Mouse (Mus musculus): Measurements from ENCODE around the gene Disp3. TPM values are rescaled to one million over a fixed set of nuclear protein-coding genes. Genes with fewer than 3 reads are reported as not detected.

Gene Disp3
- polyA plus RNA-seq (2016; fragmentation: Nextera tagmentation; extraction: Ambion mirVana): 0.28 and 0.59 TPM in 2 replicates

DNA sequence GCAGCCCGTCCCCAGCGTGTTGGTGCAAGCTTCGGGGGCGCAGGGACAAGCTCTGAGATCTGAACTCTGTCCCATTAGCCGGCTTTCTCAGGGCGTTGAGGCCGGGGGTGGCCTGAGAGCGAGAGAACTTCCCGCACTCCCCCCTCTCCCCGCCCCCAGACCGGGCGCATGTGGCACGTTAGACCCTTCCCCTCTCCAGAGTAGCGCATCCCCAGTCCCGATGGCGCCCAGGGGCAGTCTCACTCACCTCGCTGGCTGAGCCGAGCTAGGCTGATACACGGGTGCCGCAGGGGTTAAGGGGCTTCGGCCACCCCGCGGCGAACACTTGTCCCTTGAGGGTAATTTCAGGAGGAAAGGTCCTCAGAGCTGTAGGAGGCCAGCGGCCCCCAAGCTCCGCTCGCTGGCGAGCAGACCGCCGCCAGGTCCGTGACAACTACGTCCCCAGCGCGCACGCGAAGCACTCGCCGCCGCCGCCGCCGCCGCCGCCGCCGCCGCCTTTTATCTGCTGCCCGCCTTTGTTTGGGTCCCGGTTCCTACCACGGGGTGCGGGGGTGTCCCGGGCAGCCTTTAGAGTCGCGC lies at the start of gene Disp3:
Gene Disp3, minus strand, starts transcription at position 490 of the 579 bp plus-strand sequence.
- Histone ChIP-seq H3K9ac (replicated peaks) (peak within 1 kb of the TSS; percentile 34; the same call in 1 of the 2 replicates), H3K4me2 (peak within 1 kb of the TSS; percentile 72), H3K9me3 (no peaks in the 10 kb centered on the region), H3K27ac (no peak within 1 kb of the TSS), H3K4me1 (replicated peaks) (peaks cover 13% of the 10 kb centered on the region; the same call in 1 of the 2 replicates), H3K27me3 (peaks cover 53% of the 10 kb centered on the region), H3K36me3 (no peaks in the 10 kb centered on the region), H3K4me3 (replicated peaks) (peak within 1 kb of the TSS; percentile 45)
- WGBS: under 1% methylated on average over 42 of the region's 54 CpGs
- no peak for ATAC-seq (ENCODE audit: insufficient number of reproducible peaks, insufficient read depth, low FRiP score, low TSS enrichment, low read depth)

DNA sequence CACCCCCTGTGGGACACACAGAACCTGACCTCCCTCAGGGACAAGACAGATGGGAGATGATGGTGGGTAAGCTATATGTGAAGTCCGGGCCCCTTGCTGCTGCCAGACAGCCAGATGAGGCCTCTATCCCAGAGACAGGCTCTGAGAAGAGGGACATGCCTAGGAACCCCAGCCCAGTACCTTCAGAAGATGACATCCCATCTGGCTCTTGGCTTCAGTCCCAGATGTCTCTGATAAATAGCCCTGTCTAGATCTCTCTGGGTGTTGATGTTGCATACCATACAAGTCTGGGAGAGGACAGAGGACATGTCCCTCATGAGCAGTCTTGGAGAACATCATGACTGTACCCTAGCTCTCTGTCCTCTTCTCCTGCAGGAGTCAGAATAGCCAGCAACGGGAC lies 42.5 kb upstream of the Disp3 start:
- Histone ChIP-seq H3K4me1 (replicated peaks) (peaks cover 25% of the 10 kb centered on the region), H3K27ac (no peak overlapping the region), H3K36me3 (no peaks in the 10 kb centered on the region), H3K4me2 (no peak overlapping the region), H3K27me3 (no peaks in the 10 kb centered on the region), H3K4me3 (replicated peaks) (no peak overlapping the region), H3K9me3 (no peaks in the 10 kb centered on the region), H3K9ac (replicated peaks) (no peak overlapping the region)
- no peak for ATAC-seq (ENCODE audit: insufficient number of reproducible peaks, insufficient read depth, low FRiP score, low TSS enrichment, low read depth)
- WGBS: 77% methylated on average over 2 of the region's 2 CpGs

DNA sequence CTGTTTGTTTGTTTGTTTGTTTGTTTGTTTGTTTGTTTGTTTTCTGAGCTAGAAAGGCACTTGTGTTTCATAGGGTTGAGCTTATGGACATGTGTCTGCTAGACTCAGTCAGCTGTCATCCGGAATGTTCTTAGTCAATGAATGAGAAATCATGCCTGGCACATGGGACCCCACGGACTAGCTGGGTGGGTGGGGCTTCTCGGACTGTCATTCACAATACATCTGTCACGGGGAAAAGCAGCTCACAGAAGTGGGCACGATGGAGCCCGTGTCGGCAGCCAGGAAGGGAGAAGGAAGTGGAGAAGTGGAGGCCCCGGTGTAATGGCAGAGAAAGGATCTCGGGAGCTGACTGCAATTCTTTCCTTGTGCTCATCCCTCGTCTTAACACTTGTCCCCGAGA lies 41.7 kb upstream of the Disp3 start:
- Histone ChIP-seq H3K27me3 (0 out of 2 replicates have a peak, but pooled peaks cover 2% of the 10 kb centered on the region), H3K4me1 (replicated peaks) (peaks cover 26% of the 10 kb centered on the region), H3K9ac (replicated peaks) (no peak overlapping the region), H3K4me3 (replicated peaks) (no peak overlapping the region), H3K4me2 (no peak overlapping the region), H3K27ac (no peak overlapping the region), H3K9me3 (no peaks in the 10 kb centered on the region), H3K36me3 (no peaks in the 10 kb centered on the region)
- 62% methylated on average over 11 of the region's 11 CpGs for WGBS
- ATAC-seq (ENCODE audit: insufficient number of reproducible peaks, insufficient read depth, low FRiP score, low TSS enrichment, low read depth): no peak

DNA sequence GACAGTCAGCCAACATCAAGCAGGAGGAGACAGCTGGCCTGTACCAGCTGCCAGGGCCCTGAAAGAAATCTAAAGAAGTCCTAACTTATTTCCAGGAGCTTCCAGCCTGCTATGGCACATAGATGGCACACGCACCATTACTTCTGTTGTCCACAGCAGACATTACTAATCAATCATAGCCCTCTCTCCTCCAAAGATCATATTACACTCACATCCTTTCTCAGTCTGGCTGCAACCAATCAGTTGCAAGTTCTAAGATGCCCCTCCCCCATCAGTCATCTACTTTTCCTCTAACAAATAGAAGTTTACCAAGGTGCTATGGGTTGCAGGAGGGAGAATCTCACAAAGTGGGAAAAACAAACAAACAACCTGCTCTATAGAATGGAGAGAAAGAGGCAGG lies 40.5 kb upstream of the Disp3 start:
- Histone ChIP-seq H3K9me3 (no peaks in the 10 kb centered on the region), H3K4me1 (replicated peaks) (peaks cover 25% of the 10 kb centered on the region), H3K4me3 (replicated peaks) (no peak overlapping the region), H3K9ac (replicated peaks) (no peak overlapping the region), H3K27me3 (peaks cover 7% of the 10 kb centered on the region; the same call in 1 of the 2 replicates), H3K27ac (no peak overlapping the region), H3K4me2 (no peak overlapping the region), H3K36me3 (no peaks in the 10 kb centered on the region)
- ATAC-seq (ENCODE audit: insufficient number of reproducible peaks, insufficient read depth, low FRiP score, low TSS enrichment, low read depth): no peak
- WGBS: 79% methylated on average over 1 of the region's 1 CpGs

DNA sequence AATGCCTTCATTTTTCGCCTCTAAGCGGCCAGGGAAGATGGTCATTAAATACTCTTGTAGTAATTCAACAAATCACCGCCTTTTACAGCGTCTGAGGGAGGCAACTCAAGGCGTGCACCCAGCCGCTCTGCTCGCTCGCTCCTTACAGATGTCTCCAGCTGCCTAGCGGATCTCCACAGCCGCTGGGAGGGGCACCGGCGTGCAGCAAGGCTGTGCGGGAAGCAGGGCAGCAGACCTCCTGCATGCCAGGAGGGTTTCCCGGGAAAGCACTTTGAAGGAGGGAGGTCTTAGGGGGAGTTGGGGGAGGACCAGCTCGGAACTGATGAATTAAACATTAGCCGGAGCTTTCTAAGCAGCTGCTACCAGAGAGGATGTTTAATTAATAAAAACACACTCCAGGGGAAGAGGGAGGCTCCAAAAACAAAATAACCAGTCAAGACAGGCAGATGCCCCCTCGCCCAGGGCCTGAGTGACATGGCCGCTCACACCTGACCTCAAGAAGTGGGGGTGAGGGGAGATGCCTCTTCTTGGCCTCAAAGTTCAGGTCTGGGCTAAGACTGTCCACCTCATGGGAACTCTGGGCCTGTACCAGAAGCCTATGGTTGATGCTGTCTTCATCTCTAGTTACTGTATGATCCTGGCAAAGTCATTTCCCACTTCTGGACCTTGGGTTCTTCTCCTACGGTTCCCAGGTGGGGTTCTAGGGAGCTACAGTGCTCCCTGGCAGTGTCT lies 39.7 kb upstream of the Disp3 start:
- Histone ChIP-seq H3K27me3 (peaks cover 10% of the 10 kb centered on the region; the same call in 1 of the 2 replicates), H3K27ac (no peak overlapping the region), H3K4me1 (replicated peaks) (peaks cover 30% of the 10 kb centered on the region), H3K4me3 (replicated peaks) (peak overlapping the region; percentile 18; the same call in 1 of the 2 replicates), H3K36me3 (no peaks in the 10 kb centered on the region), H3K4me2 (peak overlapping the region; percentile 36), H3K9ac (replicated peaks) (no peak overlapping the region), H3K9me3 (no peaks in the 10 kb centered on the region)
- ATAC-seq (ENCODE audit: insufficient number of reproducible peaks, insufficient read depth, low FRiP score, low TSS enrichment, low read depth): no peak; the same call in 1 of the 2 replicates
- WGBS: 11% methylated on average over 19 of the region's 19 CpGs

DNA sequence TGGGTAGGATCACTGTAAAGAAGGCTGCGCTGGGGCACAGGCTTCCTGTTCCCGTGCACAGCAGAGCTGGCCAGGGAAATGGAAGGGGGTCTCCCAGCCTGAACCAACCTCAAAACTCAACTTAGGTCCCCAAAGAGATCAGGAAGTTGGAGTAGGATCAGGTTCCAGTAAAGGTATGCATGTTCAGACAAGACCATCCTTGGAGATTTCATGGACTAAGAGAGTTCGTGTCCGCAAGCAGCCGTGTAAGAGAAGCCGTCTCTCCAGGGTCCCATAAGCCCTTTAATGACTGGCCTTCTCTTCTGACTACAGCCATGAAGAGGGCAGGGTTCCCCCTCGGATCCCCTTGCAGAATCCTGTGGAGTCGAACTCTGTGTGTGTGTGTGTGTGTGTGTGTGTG lies 39.0 kb upstream of the Disp3 start:
- Histone ChIP-seq H3K4me3 (replicated peaks) (0 out of 2 replicates have a peak overlapping the region, but pooled peaks have one; percentile 18), H3K27me3 (peaks cover 12% of the 10 kb centered on the region; the same call in 1 of the 2 replicates), H3K9me3 (no peaks in the 10 kb centered on the region), H3K9ac (replicated peaks) (no peak overlapping the region), H3K27ac (no peak overlapping the region), H3K36me3 (no peaks in the 10 kb centered on the region), H3K4me1 (replicated peaks) (peaks cover 34% of the 10 kb centered on the region), H3K4me2 (peak overlapping the region; percentile 36)
- ATAC-seq (ENCODE audit: insufficient number of reproducible peaks, insufficient read depth, low FRiP score, low TSS enrichment, low read depth): no peak
- WGBS: 30% methylated on average over 8 of the region's 8 CpGs

DNA sequence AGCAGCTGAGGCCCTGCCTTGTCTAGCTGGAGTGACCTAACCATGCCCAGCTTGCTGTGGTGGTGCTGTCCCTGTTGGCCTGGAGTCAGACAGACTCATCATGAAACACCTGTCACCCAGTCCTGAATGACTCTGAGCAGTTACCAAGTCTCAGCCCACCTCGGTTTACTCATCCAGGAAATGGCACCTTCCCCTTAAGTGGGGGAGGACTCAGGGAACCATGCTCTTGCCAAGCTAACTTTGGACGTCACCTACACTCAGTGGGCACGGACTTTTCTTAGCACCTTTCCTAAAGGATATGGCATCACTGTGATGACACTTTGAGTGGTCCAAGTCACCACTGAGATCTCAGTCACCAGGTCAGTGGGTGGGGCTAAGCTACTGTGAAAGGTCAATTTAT lies 38.2 kb upstream of the Disp3 start:
- no peak for ATAC-seq (ENCODE audit: insufficient number of reproducible peaks, insufficient read depth, low FRiP score, low TSS enrichment, low read depth)
- Histone ChIP-seq H3K9me3 (no peaks in the 10 kb centered on the region), H3K4me3 (replicated peaks) (no peak overlapping the region), H3K4me1 (replicated peaks) (peaks cover 34% of the 10 kb centered on the region), H3K36me3 (no peaks in the 10 kb centered on the region), H3K27me3 (peaks cover 21% of the 10 kb centered on the region; the same call in 1 of the 2 replicates), H3K9ac (replicated peaks) (no peak overlapping the region), H3K4me2 (no peak overlapping the region), H3K27ac (no peak overlapping the region)
- WGBS: 85% methylated on average over 3 of the region's 3 CpGs

DNA sequence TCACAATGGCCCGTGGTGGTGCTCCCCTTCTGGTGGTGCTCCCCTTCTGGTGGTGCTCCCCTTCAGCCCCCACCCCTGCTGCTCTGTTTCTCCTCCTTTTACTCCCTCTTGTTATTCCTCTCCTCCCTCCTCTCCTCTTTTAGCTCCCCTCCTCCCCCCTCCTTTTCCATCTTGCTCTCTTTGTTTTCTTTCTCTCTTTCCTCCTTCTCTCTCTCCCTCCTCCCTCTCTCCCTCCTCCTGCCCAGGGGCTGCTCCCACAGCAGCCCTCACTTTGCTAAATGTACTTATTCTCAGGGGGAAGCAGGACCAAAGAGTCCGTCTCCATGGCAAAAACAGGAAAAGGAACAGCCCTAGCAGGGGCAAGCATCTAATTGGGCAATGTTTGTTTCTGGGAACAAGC lies 37.3 kb upstream of the Disp3 start:
- H3K4me3 ChIP-seq (replicated peaks): no peak overlapping the region
- peaks cover 30% of the 10 kb centered on the region; the same call in 1 of the 2 replicates for H3K27me3 ChIP-seq
- H3K9me3 ChIP-seq: no peaks in the 10 kb centered on the region
- ATAC-seq (ENCODE audit: insufficient number of reproducible peaks, insufficient read depth, low FRiP score, low TSS enrichment, low read depth): no peak
- no peak overlapping the region for H3K27ac ChIP-seq
- 17% methylated on average over 2 of the region's 2 CpGs for WGBS
- peaks cover 34% of the 10 kb centered on the region for H3K4me1 ChIP-seq (replicated peaks)
- no peak overlapping the region for H3K9ac ChIP-seq (replicated peaks)
- H3K36me3 ChIP-seq: no peaks in the 10 kb centered on the region
- H3K4me2 ChIP-seq: no peak overlapping the region

DNA sequence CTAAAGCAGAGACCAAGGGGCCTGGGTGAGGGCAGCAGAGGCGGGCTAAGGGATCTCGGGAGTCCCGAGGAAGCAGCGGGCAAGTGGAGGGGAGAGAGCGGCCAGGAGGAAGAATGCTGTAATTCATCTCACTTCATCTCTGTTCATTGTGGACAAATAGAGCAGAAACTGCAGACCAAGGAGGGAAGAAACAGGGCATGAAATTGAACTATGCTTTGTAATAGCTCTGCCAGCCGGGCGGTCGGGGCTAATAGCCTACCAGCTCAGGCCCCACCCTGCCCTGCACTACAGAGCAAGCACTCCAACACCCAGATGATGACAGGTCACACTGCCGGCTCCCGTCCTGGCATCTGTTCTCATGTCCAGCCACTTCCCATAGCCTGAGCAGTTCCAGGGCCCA lies 34.4 kb upstream of the Disp3 start:
- no peak for ATAC-seq (ENCODE audit: insufficient number of reproducible peaks, insufficient read depth, low FRiP score, low TSS enrichment, low read depth)
- H3K4me1 ChIP-seq (replicated peaks): peaks cover 27% of the 10 kb centered on the region
- peaks cover 33% of the 10 kb centered on the region; the same call in 1 of the 2 replicates for H3K27me3 ChIP-seq
- H3K4me2 ChIP-seq: no peak overlapping the region
- H3K9me3 ChIP-seq: no peaks in the 10 kb centered on the region
- no peak overlapping the region for H3K4me3 ChIP-seq (replicated peaks)
- no peak overlapping the region for H3K9ac ChIP-seq (replicated peaks)
- WGBS: 26% methylated on average over 10 of the region's 10 CpGs
- no peaks in the 10 kb centered on the region for H3K36me3 ChIP-seq
- no peak overlapping the region for H3K27ac ChIP-seq

DNA sequence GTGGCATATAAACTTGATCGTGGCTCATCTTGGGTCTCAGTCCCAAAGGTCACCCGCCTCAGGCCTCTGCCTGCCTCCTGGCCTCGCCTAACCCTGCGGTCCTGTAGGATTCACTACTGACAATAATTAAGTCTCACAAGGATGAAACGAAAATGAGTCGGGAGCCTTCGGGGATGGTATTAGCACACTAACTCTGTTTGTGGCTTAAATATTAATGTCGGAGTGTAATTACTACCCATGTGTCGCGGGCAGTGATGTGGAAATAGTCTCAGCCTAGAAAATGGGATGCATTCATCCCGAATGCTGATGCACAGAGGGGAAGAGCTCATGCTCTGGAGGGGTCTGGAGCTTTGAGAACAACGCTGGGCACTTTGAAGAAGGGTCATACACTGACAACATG lies 31.6 kb upstream of the Disp3 start:
- H3K9ac ChIP-seq (replicated peaks): no peak overlapping the region
- H3K4me1 ChIP-seq (replicated peaks): peaks cover 13% of the 10 kb centered on the region; the same call in 1 of the 2 replicates
- H3K27me3 ChIP-seq: peaks cover 43% of the 10 kb centered on the region; the same call in 1 of the 2 replicates
- no peak overlapping the region for H3K4me2 ChIP-seq
- H3K27ac ChIP-seq: no peak overlapping the region
- no peak overlapping the region for H3K4me3 ChIP-seq (replicated peaks)
- H3K9me3 ChIP-seq: no peaks in the 10 kb centered on the region
- ATAC-seq (ENCODE audit: insufficient number of reproducible peaks, insufficient read depth, low FRiP score, low TSS enrichment, low read depth): no peak
- WGBS: 82% methylated on average over 12 of the region's 12 CpGs
- no peaks in the 10 kb centered on the region for H3K36me3 ChIP-seq

DNA sequence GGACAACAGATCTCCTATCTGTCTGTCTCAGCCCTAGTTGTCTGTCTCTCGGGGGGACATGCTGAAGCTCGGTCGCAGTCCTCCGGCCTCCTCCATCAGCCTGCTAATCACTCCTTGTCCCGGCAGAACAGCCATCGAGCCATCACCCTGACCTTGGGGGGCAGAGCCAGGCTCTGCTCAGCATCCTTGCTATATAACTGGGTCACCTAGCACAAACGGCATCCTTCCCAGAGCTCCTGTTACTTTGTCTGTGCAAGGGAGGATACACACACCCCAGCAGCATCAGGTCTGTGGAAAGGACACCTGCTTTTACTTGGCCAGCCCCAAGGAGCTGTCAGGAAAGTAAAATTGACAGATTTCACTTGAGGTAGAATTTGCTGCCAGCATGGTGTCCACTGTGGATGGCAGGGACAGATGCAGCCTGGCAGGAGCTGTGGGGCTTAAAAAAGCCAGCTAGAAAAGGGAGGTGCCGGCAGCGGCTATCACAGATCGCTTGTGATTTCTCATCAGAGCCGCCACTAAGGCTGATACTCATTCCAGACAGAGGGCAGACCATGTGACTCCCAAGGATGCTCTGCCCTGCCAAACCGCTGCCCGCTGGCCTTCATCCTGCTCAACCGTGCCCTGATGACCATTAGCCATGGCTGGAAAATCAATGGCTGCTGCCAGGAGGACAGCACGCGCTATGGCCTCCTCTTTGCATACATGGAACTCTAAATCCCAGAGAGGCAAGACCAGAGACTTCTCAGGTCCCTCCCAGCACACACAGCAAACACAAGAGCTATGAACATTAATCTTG lies 27.8 kb upstream of the Disp3 start:
- Histone ChIP-seq H3K27ac (no peak overlapping the region), H3K27me3 (peaks cover 31% of the 10 kb centered on the region; the same call in 1 of the 2 replicates), H3K4me2 (no peak overlapping the region), H3K4me3 (replicated peaks) (no peak overlapping the region), H3K9me3 (no peaks in the 10 kb centered on the region), H3K9ac (replicated peaks) (no peak overlapping the region), H3K4me1 (replicated peaks) (no peaks in the 10 kb centered on the region), H3K36me3 (no peaks in the 10 kb centered on the region)
- ATAC-seq (ENCODE audit: insufficient number of reproducible peaks, insufficient read depth, low FRiP score, low TSS enrichment, low read depth): no peak
- WGBS: 80% methylated on average over 16 of the region's 16 CpGs
